Mouse (Mus musculus) mature B cell (primary cell): Measurements from ENCODE around the gene Sebox.

Experiments
- in situ Hi-C: fragments of 300-500 bp; cut with MboI; formaldehyde crosslinking; loops from 2 replicates; pipeline ENCODE4 v1.14.3; 2019

Sebox gene

GRCm38 (mm10) chr11:78502909-78503650 lies at the start of gene Sebox:
Gene Sebox, plus strand, starts transcription at chr11:78503447.
- in situ Hi-C loops, result no loop called here

- in situ Hi-C loops, result no loop called here
These were observed 49.6 kb upstream of the Sebox start for GRCm38 (mm10) chr11:78453675-78454074.

- in situ Hi-C loops, result no loop called here
These were observed 49.0 kb upstream of the Sebox start for GRCm38 (mm10) chr11:78454276-78454675.

- in situ Hi-C loops, result no loop called here
These were observed 47.9 kb upstream of the Sebox start for GRCm38 (mm10) chr11:78455308-78455707.

- in situ Hi-C loops, result no loop called here
These were observed 44.5 kb upstream of the Sebox start for GRCm38 (mm10) chr11:78458740-78459139.

- in situ Hi-C loops, result no loop called here
These were observed 41.4 kb upstream of the Sebox start for GRCm38 (mm10) chr11:78461894-78462293.

GRCm38 (mm10) chr11:78462669-78463068 lies 40.6 kb upstream of the Sebox start:
- in situ Hi-C loops, result no loop called here

GRCm38 (mm10) chr11:78463286-78464036 lies 39.8 kb upstream of the Sebox start:
- in situ Hi-C loops, result no loop called here

GRCm38 (mm10) chr11:78465116-78465515 lies 38.1 kb upstream of the Sebox start:
- in situ Hi-C loops, result no loop called here

- in situ Hi-C loops, result no loop called here
These were observed 37.6 kb upstream of the Sebox start, which contains the start of gene Slc46a1 for GRCm38 (mm10) chr11:78465568-78466180. Gene Slc46a1, plus strand, starts transcription at chr11:78465697.

GRCm38 (mm10) chr11:78466242-78466912 lies 36.9 kb upstream of the Sebox start:
- in situ Hi-C loops, result no loop called here

- in situ Hi-C loops, result no loop called here
These were observed 35.7 kb upstream of the Sebox start for GRCm38 (mm10) chr11:78467515-78467914.

GRCm38 (mm10) chr11:78467932-78468331 lies 35.3 kb upstream of the Sebox start:
- in situ Hi-C loops, result no loop called here

GRCm38 (mm10) chr11:78471326-78472103 lies 31.7 kb upstream of the Sebox start:
- in situ Hi-C loops, result no loop called here

- in situ Hi-C loops, result no loop called here
These were observed 28.0 kb upstream of the Sebox start for GRCm38 (mm10) chr11:78475289-78475688.

- in situ Hi-C loops, result no loop called here
These were observed 19.6 kb upstream of the Sebox start for GRCm38 (mm10) chr11:78483639-78484038.

- in situ Hi-C loops, result no loop called here
These were observed 15.1 kb upstream of the Sebox start for GRCm38 (mm10) chr11:78488168-78488567.

GRCm38 (mm10) chr11:78490781-78491241 lies 12.4 kb upstream of the Sebox start:
- in situ Hi-C loops, result no loop called here

- in situ Hi-C loops, result no loop called here
These were observed 7.3 kb upstream of the Sebox start for GRCm38 (mm10) chr11:78495904-78496303.

GRCm38 (mm10) chr11:78497071-78497541 lies 6.1 kb upstream of the Sebox start:
- in situ Hi-C loops, result no loop called here
